ENCODE assay signal across 14 mouse cellular contexts in the genomic region with DNA sequence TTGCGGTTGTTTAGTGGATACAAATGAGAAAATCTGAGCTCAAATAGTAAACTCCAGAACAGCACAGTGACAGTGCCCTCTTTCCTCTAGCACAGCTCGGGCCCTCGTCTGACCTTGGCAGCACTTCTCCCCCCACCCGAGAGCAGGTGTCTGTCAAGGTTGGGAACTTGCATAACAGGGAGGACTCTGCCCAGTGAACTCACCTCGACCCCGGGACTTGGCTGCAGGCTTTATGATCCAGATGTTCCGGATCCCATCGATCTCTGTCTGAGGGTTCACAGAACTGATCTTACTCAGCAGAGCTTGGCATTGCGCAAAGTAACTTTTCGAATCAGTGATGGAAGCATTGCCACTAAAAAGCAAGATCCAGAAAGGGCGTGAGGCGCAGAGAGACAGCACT. TPM values are rescaled to one million over a fixed set of nuclear protein-coding genes. Genes with fewer than 3 reads are reported as not detected.
DNase-seq lines count a peak whose midpoint lies in the region; ATAC-seq and TF ChIP-seq lines count a peak whose summit lies in the region.
"Had no signal": no experiment of that assay in that cellular context is flagged by ENCODE, and none has a peak within 500 bp of the region (broad histone marks: within the 10 kb centered on the region; RNA-seq: fewer than 3 reads in every experiment).

No protein-coding gene starts in this region.

- peak; percentile 70 for ATAC-seq in kidney, postnatal 0 days (replicated peaks; ENCODE audit: low FRiP score, low read depth)
- ATAC-seq: midbrain, embryonic 13.5 days had no signal

- 51% methylated on average over 12 of the region's 12 CpGs for WGBS in kidney, postnatal 0 days
- WGBS in cerebellum, adult 2 months: 77% methylated on average over 12 of the region's 12 CpGs

- no peaks in the 10 kb centered on the region for H3K36me3 ChIP-seq in ES-E14 (ENCODE audit: control insufficient read depth, insufficient read depth, low read length, poor library complexity, severe bottlenecking)
- H3K36me3 ChIP-seq in kidney, postnatal 0 days (ENCODE audit: insufficient read depth, low read length): no peaks in the 10 kb centered on the region
- H3K36me3 ChIP-seq: hindbrain, embryonic 12.5 days; limb, embryonic 15.5 days; midbrain, embryonic 13.5 days had no signal

- no peak for TF ChIP-seq CTCF in kidney, postnatal 0 days (IDR thresholded peaks at IDR 0.05; ENCODE audit: low read depth)
- TF ChIP-seq CTCF in cerebellum, adult 2 months (IDR thresholded peaks at IDR 0.05; ENCODE audit: borderline replicate concordance, insufficient read depth, low read depth, low read length): no peak

- H3K4me3 ChIP-seq in ES-E14 (ENCODE audit: insufficient read depth in 1 of 2, low read depth in 1 of 2, low read length in 2 of 2, poor library complexity in 1 of 2, severe bottlenecking in 1 of 2): no peak overlapping the region
- H3K4me3 ChIP-seq in kidney, postnatal 0 days (replicated peaks; ENCODE audit: low read depth, low read length): no peak overlapping the region
- H3K4me3 ChIP-seq in cerebellum, adult 2 months (replicated peaks; ENCODE audit: insufficient read depth, low read depth, low read length): no peak overlapping the region
- H3K4me3 ChIP-seq: hindbrain, embryonic 12.5 days; limb, embryonic 15.5 days; midbrain, embryonic 13.5 days had no signal

- no peak for TF ChIP-seq POLR2A in cerebellum, adult 2 months (IDR thresholded peaks at IDR 0.05; ENCODE audit: borderline replicate concordance, insufficient read depth, low read length)

- in situ Hi-C loops in ES-E14 (cut with MboI; ENCODE audit: low sequenced_read_pairs in 2 of 2, unreplicated experiment in 2 of 2): no loop called here

- H3K27me3 ChIP-seq in kidney, postnatal 0 days (ENCODE audit: insufficient read depth, low read length): no peaks in the 10 kb centered on the region; the same call in 1 of the 2 replicates
- no peaks in the 10 kb centered on the region for H3K27me3 ChIP-seq in cerebellum, adult 2 months (ENCODE audit: control insufficient read depth, insufficient read depth, low read length)
- H3K27me3 ChIP-seq: hindbrain, embryonic 12.5 days; limb, embryonic 15.5 days; midbrain, embryonic 13.5 days had no signal

- 0 out of 2 replicates have a peak overlapping the region, but pooled peaks have one; percentile 15 for H3K9ac ChIP-seq in ES-E14 (ENCODE audit: insufficient read depth, low read depth, low read length, poor library complexity, severe bottlenecking)
- H3K9ac ChIP-seq in kidney, postnatal 0 days (ENCODE audit: low read depth, low read length): no peak overlapping the region
- H3K9ac ChIP-seq: hindbrain, embryonic 12.5 days; limb, embryonic 15.5 days; midbrain, embryonic 13.5 days had no signal

- H3K9me3 ChIP-seq in ES-E14 (ENCODE audit: control insufficient read depth, insufficient read depth, low read depth, low read length): no peaks in the 10 kb centered on the region
- H3K9me3 ChIP-seq in kidney, postnatal 0 days (replicated peaks; ENCODE audit: low read length): no peaks in the 10 kb centered on the region
- H3K9me3 ChIP-seq: hindbrain, embryonic 12.5 days; limb, embryonic 15.5 days; midbrain, embryonic 13.5 days had no signal

- no peak for DNase-seq in ES-E14 (ENCODE audit: low read depth, low spot score)
- DNase-seq in adrenal gland, adult 18-20 months (ENCODE audit: low spot score in 2 of 2): peak; percentile 63 to 74
- peak; percentile 35 for DNase-seq in kidney, postnatal 0 days (ENCODE audit: low spot score)
- peak; percentile 44 for DNase-seq in lung, postnatal 10 days
- DNase-seq in embryo, embryonic 9.5 days (ENCODE audit: extremely low spot score): no peak
- no peak for DNase-seq in thymus, postnatal 10 days (ENCODE audit: low spot score in 2 of 2)
- no peak for DNase-seq in cerebellum, adult 2 months
- DNase-seq: cerebellum, postnatal 14 days; right cerebral cortex, postnatal 4 days had no signal

- H3K27ac ChIP-seq in ES-E14 (ENCODE audit: insufficient read depth, low read depth, low read length, poor library complexity, severe bottlenecking): no peak overlapping the region
- no peak overlapping the region for H3K27ac ChIP-seq in kidney, postnatal 0 days
- no peak overlapping the region for H3K27ac ChIP-seq in cerebellum, adult 2 months (ENCODE audit: insufficient read depth, low read length)
- H3K27ac ChIP-seq: hindbrain, embryonic 12.5 days; limb, embryonic 15.5 days; midbrain, embryonic 13.5 days had no signal

- H3K4me2 ChIP-seq in kidney, postnatal 0 days (ENCODE audit: low read length): no peak overlapping the region
- H3K4me2 ChIP-seq: heart, embryonic 11.5 days; hindbrain, embryonic 12.5 days; limb, embryonic 15.5 days; midbrain, embryonic 13.5 days had no signal

- H3K4me1 ChIP-seq in ES-E14 (ENCODE audit: control insufficient read depth in 2 of 2, insufficient read depth in 2 of 2, low read length in 2 of 2, poor library complexity in 1 of 2): peaks cover 6 to 24% of the 10 kb centered on the region in 2 experiments; a peak in 3 of 4 replicates
- H3K4me1 ChIP-seq in kidney, postnatal 0 days (replicated peaks; ENCODE audit: insufficient read depth, low read length): no peaks in the 10 kb centered on the region
- H3K4me1 ChIP-seq in cerebellum, adult 2 months (ENCODE audit: control insufficient read depth, insufficient read depth, low read length): no peaks in the 10 kb centered on the region
- H3K4me1 ChIP-seq: hindbrain, embryonic 12.5 days had no signal

TF ChIP-seq in ES-E14, 5 proteins besides CTCF, POLR2A, EP300 and RAD21:
- no peak for TF ChIP-seq ZC3H11A (IDR thresholded peaks at IDR 0.05; ENCODE audit: borderline replicate concordance, low read depth, low read length)
- TF ChIP-seq ZNF384 (IDR thresholded peaks at IDR 0.05; ENCODE audit: low read depth, low read length): no peak
- no peak for TF ChIP-seq MAFK (IDR thresholded peaks at IDR 0.05; ENCODE audit: insufficient read depth, low read depth, low read length)
- TF ChIP-seq CHD2 (IDR thresholded peaks at IDR 0.05; ENCODE audit: low read depth, low read length): no peak
- TF ChIP-seq HCFC1 (IDR thresholded peaks at IDR 0.05; ENCODE audit: borderline replicate concordance, insufficient read depth, low read length): no peak

RNA-seq across cellular contexts. Expression of gene Ttll8, which starts 34.9 kb away (rescaled TPM):
- total RNA-seq in ES-E14 (2012; rRNA removed): 0.11 and 0.13 TPM in 2 replicates
- total RNA-seq in adrenal gland, adult 18-20 months (2021): under 1 TPM in 1 of 2 experiments, not detected in 1; 0.10 TPM
- polyA plus RNA-seq in kidney, postnatal 0 days (2015; fragmentation: Nextera tagmentation; extraction: Ambion mirVana): not detected in 2 replicates
- polyA plus RNA-seq in cerebellum, adult 2 months (2012; rRNA removed): 1.4 and 1.6 TPM in 2 replicates
- polyA plus RNA-seq: heart, embryonic 11.5 days; hindbrain, embryonic 12.5 days; limb, embryonic 15.5 days; midbrain, embryonic 13.5 days; stomach, embryonic 16.5 days had no signal

RNA-seq across cellular contexts. Expression of gene Pim3, which starts 57.3 kb away (rescaled TPM):
- total RNA-seq in ES-E14 (2012; rRNA removed): 159 and 169 TPM in 2 replicates
- total RNA-seq in adrenal gland, adult 18-20 months (2021): 10 to 100 TPM; 74.3 to 84.7 TPM
- polyA plus RNA-seq in kidney, postnatal 0 days (2015; fragmentation: Nextera tagmentation; extraction: Ambion mirVana): 83.4 and 88.6 TPM in 2 replicates
- 23.4 and 24.2 TPM in 2 replicates for polyA plus RNA-seq in cerebellum, adult 2 months (2012; rRNA removed)

RNA-seq across cellular contexts. Expression of gene Mlc1, which starts 59.5 kb away (rescaled TPM):
- total RNA-seq in ES-E14 (2012; rRNA removed): 0.32 and 0.36 TPM in 2 replicates
- total RNA-seq in adrenal gland, adult 18-20 months (2021): not detected
- 0.07 TPM in 1 of 2 replicates, not detected in the other for polyA plus RNA-seq in kidney, postnatal 0 days (2015; fragmentation: Nextera tagmentation; extraction: Ambion mirVana)
- 141 and 145 TPM in 2 replicates for polyA plus RNA-seq in cerebellum, adult 2 months (2012; rRNA removed)
- polyA plus RNA-seq: heart, embryonic 11.5 days; stomach, embryonic 16.5 days had no signal

Comparison
In these comparisons a context has a peak if more than half of its experiments do, and no peak if none do; other contexts are left out.
1. DNase-seq: peak in adrenal gland, adult 18-20 months (2 of 2), kidney, postnatal 0 days (single experiment) and lung, postnatal 10 days (single experiment); none in ES-E14 (single experiment), embryo, embryonic 9.5 days (single experiment), thymus, postnatal 10 days (0 of 2) and cerebellum, adult 2 months (0 of 2).